Mouse (Mus musculus) heart, embryonic 13.5 days (tissue): ENCODE results near the gene Gm10638. TPM values are rescaled to one million over a fixed set of nuclear protein-coding genes. Genes with fewer than 3 reads are reported as not detected.
A peak's percentile ranks its signal among the peaks of the same experiment; 100 is the strongest.

Source experiments
- ATAC-seq: fragments of 200-750 bp; cut with Nextera tagmentation; 2 replicates; pipeline ENCODE4 v1.8.0; 2017; ENCODE audit warnings: moderate TSS enrichment; ENCODE audit not compliant: insufficient number of reproducible peaks, low FRiP score, low TSS enrichment; ENCODE audit errors: extremely low read depth
- H3K27ac ChIP-seq: fragments of 300-500 bp; sonication (generic); replicated peaks from 2 replicates; pipeline ENCODE4 v1.5.1; 2015; ENCODE audit warnings: moderate library complexity, mild to moderate bottlenecking, inconsistent platforms
- H3K27me3 ChIP-seq: fragments of 300-500 bp; sonication (generic); replicated peaks from 2 replicates; pipeline ENCODE4 v1.6.1; 2015; ENCODE audit warnings: mild to moderate bottlenecking, inconsistent platforms
- H3K36me3 ChIP-seq: fragments of 300-500 bp; sonication (generic); 2 replicates; pipeline ENCODE4 v1.6.1; 2015; ENCODE audit warnings: mild to moderate bottlenecking, inconsistent platforms
- H3K4me1 ChIP-seq: fragments of 300-500 bp; sonication (generic); 2 replicates; pipeline ENCODE4 v1.6.1; 2015; ENCODE audit warnings: inconsistent platforms
- H3K4me2 ChIP-seq: fragments of 300-500 bp; sonication (generic); 2 replicates; pipeline ENCODE4 v1.6.1; 2015; ENCODE audit warnings: inconsistent platforms, mild to moderate bottlenecking, moderate library complexity
- H3K4me3 ChIP-seq: fragments of 300-500 bp; sonication (generic); 2 replicates; pipeline ENCODE4 v1.5.1; 2015; ENCODE audit warnings: moderate library complexity, mild to moderate bottlenecking, inconsistent platforms
- H3K9ac ChIP-seq: fragments of 300-500 bp; sonication (generic); 2 replicates; pipeline ENCODE4 v1.6.1; 2015; ENCODE audit warnings: inconsistent platforms, mild to moderate bottlenecking, moderate library complexity
- H3K9me3 ChIP-seq: fragments of 300-500 bp; sonication (generic); 2 replicates; pipeline ENCODE4 v1.6.1; 2016; ENCODE audit warnings: inconsistent platforms
- WGBS: fragments of 180-500 bp; shearing (Covaris S2); methylation state at CpG from one replicate; pipeline ENCODE4 v1.1.7; 2015; ENCODE audit warnings: mixed read lengths; 5-methylcytosine and 5-hydroxymethylcytosine counted together
- polyA plus RNA-seq: library from polyadenylated mRNA; unstranded; fragments of >200 nt; fragmentation: Nextera tagmentation; extraction: Ambion mirVana; gene quantifications from 2 replicates; pipeline ENCODE4 v1.2.1, GENCODE M21; 2015

Gene Gm10638
- polyA plus RNA-seq, 1 experiment from 2014 or later = 3.3 TPM

DNA sequence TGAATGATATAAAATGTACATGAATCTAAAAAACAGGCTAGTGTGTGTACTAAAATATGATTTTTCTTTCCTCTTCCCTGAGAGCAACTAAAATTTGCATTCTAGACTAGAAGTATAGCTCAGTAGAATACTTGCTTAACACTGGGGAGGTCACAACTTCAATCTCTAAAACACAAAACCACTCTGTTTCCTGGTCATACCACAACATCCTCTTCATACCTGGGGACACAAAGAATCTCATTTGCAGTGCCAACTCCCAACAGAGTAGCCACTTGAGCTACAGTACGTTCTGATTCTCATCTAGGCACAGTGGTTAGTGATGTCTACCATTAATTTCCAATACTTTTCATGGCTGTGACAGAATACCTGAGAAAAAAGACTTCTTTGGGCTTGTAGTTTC is 26.1 kb upstream of the Gm10638 start:
- Histone ChIP-seq H3K9ac (no peak overlapping the region), H3K27me3 (no peaks in the 10 kb centered on the region), H3K4me2 (no peak overlapping the region), H3K4me1 (no peaks in the 10 kb centered on the region), H3K4me3 (no peak overlapping the region), H3K27ac (no peak overlapping the region), H3K9me3 (no peaks in the 10 kb centered on the region), H3K36me3 (peaks cover 74% of the 10 kb centered on the region)
- no peak for ATAC-seq
- 86% methylated on average over 1 of the region's 1 CpGs for WGBS

- no peak overlapping the region for H3K4me3 ChIP-seq
- no peak overlapping the region for H3K9ac ChIP-seq
- no peak overlapping the region for H3K4me2 ChIP-seq
- H3K27ac ChIP-seq = no peak overlapping the region
- no peaks in the 10 kb centered on the region for H3K4me1 ChIP-seq
- ATAC-seq = no peak
- no peaks in the 10 kb centered on the region for H3K9me3 ChIP-seq
- H3K27me3 ChIP-seq = no peaks in the 10 kb centered on the region
- peaks cover 66% of the 10 kb centered on the region for H3K36me3 ChIP-seq
- 92% methylated on average over 6 of the region's 6 CpGs for WGBS
Measured at GRCm38 (mm10) chr8:86720756-86721459, 24.6 kb upstream of the Gm10638 start.

DNA sequence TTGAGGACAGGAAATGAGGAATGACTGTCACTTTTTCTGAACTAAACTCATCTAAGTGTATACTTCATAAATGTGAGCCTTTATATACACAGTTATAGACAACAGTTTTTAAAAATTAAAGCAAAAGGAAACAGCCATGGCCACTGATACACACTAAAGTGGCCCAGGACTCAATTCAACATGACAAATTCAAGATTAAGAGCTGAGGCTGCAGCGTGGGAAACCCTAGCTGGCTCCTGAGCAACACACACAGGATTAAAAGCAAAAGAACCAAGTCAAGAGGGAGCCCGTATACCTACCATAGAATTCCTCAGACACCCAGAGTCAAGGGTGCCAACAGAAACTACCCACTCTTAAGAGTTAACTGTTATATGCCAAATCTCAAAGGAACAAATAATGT is 24.0 kb upstream of the Gm10638 start:
- Histone ChIP-seq H3K27me3 (no peaks in the 10 kb centered on the region), H3K4me1 (no peaks in the 10 kb centered on the region), H3K9ac (no peak overlapping the region), H3K36me3 (peaks cover 61% of the 10 kb centered on the region), H3K4me3 (no peak overlapping the region), H3K27ac (no peak overlapping the region), H3K9me3 (no peaks in the 10 kb centered on the region), H3K4me2 (no peak overlapping the region)
- ATAC-seq = no peak
- WGBS = 75% methylated on average over 2 of the region's 2 CpGs

DNA sequence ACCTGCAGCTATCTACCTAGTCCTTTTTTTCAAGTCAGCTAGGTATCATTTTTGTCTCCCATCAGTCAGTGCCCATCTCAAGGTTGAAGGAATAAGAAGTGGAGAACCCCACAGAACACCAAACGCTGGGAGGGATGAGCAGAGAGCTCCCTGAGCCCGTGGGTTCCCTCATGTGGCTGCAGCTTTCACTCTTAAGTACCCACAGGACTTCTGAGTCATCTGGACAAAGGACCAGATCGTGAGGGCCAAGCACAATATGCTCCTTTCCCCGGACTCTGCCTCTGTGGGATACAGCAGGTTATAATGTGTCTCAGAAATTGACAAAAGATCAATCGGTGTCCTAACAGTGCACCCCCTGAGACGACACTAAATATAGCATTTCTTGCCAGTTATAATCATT is 18.5 kb upstream of the Gm10638 start:
- Histone ChIP-seq H3K4me2 (no peak overlapping the region), H3K9ac (no peak overlapping the region), H3K4me3 (no peak overlapping the region), H3K4me1 (peaks cover 41% of the 10 kb centered on the region), H3K36me3 (peaks cover 24% of the 10 kb centered on the region), H3K27ac (no peak overlapping the region), H3K9me3 (no peaks in the 10 kb centered on the region), H3K27me3 (no peaks in the 10 kb centered on the region)
- 79% methylated on average over 6 of the region's 6 CpGs for WGBS
- ATAC-seq = no peak

DNA sequence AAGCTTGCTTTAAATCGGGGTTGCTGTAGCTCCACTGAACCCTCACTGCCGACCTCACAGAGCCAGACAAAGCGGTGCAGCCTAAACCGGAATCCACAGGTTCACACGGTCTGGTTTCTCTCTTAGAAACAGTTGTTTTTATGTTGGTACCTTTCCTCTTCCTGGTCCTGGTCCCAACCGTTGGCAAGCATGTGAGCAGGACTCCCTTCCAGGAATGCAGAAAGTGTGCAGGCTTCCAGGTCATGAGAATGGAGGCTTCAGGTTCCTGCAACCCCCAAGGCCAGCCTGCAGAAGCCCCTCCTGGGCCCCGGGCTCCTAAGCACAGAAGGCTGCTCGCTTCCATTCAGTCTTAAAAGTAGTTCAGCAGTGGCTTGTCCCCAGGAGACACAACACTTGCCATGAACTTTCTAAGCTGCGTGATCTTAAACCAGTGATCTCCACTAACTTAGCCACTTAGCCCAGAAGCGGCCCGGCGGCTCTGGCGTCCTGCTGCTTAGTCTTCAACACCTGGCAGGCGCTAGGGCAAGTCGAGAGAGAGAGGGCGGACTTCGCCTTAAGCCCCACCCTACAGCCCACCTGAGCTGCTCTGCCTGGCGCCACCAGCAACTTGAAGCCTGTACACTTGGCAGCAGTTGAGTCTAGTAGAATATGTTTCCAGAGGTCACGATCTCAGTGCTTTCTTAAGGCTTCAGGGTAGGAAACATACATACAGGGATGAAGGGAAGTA is 17.1 kb upstream of the Gm10638 start:
- no peaks in the 10 kb centered on the region for H3K9me3 ChIP-seq
- WGBS = 54% methylated on average over 19 of the region's 19 CpGs
- H3K4me3 ChIP-seq = no peak overlapping the region
- H3K36me3 ChIP-seq = peaks cover 12% of the 10 kb centered on the region
- ATAC-seq = no peak
- H3K4me2 ChIP-seq = no peak overlapping the region
- H3K4me1 ChIP-seq = peaks cover 41% of the 10 kb centered on the region
- no peaks in the 10 kb centered on the region for H3K27me3 ChIP-seq
- no peak overlapping the region for H3K9ac ChIP-seq
- H3K27ac ChIP-seq = peak overlapping the region; percentile 33; the same call in 1 of the 2 replicates

DNA sequence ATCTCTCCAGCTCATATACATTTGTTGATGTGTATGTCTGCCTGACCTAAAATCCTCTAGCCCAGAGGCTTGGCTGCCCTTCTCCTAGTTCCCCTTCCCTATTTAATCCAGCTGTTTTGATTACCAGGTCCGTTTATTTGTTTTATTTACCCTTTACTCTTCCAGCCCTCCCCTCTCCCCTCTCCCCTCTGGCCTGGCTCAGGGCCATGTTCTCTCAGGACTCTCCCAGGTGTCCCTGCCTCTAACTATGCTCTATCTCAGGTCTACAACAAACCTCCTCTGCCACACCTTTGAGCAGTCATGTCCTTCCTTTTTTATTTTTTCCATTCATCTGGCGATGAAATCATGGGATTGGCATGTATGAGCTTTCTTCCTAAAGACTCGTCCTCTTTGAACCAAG is 15.2 kb upstream of the Gm10638 start:
- Histone ChIP-seq H3K4me2 (no peak overlapping the region), H3K4me1 (peaks cover 58% of the 10 kb centered on the region), H3K4me3 (no peak overlapping the region), H3K9ac (no peak overlapping the region), H3K27me3 (no peaks in the 10 kb centered on the region), H3K36me3 (peaks cover 7% of the 10 kb centered on the region), H3K9me3 (no peaks in the 10 kb centered on the region), H3K27ac (no peak overlapping the region)
- 37% methylated on average over 3 of the region's 3 CpGs for WGBS
- no peak for ATAC-seq

- no peak for ATAC-seq
- peaks cover 5% of the 10 kb centered on the region; the same call in 1 of the 2 replicates for H3K36me3 ChIP-seq
- no peak overlapping the region for H3K4me2 ChIP-seq
- H3K4me3 ChIP-seq = no peak overlapping the region
- 89% methylated on average over 1 of the region's 1 CpGs for WGBS
- H3K27me3 ChIP-seq = no peaks in the 10 kb centered on the region
- no peak overlapping the region for H3K27ac ChIP-seq
- no peaks in the 10 kb centered on the region for H3K9me3 ChIP-seq
- peaks cover 63% of the 10 kb centered on the region for H3K4me1 ChIP-seq
- no peak overlapping the region for H3K9ac ChIP-seq
Measured at GRCm38 (mm10) chr8:86730860-86731259, 14.6 kb upstream of the Gm10638 start.

DNA sequence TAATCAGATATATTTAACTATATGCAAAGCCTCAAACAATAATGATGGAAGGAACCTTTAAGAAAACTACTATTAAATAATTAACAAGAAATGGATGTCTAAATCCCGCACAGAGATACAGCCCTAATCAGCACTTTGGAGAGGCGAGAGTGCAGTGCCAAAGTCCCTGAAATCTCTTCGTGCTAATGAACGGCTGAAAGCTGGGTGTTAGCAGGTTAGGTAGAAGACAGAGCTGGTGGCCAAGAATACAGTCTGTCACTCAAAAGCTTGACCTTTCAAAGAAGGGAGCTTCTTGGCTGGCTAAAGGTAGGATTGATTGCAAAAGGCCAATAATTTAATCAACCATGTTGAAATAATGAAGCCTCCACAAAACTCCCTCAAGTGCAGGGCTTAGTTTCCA is 11.3 kb upstream of the Gm10638 start:
- 46% methylated on average over 4 of the region's 4 CpGs for WGBS
- Histone ChIP-seq H3K4me3 (no peak overlapping the region), H3K27ac (0 out of 2 replicates have a peak overlapping the region, but pooled peaks have one; percentile 1), H3K27me3 (no peaks in the 10 kb centered on the region), H3K9me3 (no peaks in the 10 kb centered on the region), H3K4me2 (no peak overlapping the region), H3K4me1 (peaks cover 68% of the 10 kb centered on the region), H3K36me3 (no peaks in the 10 kb centered on the region), H3K9ac (no peak overlapping the region)
- ATAC-seq = no peak

DNA sequence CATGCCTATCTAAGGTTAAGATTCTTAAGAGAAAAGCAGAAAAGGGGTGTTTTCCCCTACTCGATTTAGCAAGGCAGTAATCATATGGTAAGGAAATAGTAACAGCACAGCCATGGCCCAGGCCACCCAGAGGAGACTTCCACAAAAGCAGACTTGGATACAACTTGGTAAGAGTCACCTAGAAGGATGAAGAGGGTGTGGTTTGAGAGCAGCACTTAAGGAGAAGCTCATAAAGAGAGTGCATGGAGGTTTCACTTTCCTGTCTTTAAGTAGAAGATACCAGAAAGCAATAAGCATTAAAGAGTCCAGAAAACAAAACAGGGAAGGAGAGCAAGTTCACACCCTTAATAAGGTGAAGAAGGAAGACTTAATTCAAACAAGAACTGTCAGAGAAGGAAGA is 10.5 kb upstream of the Gm10638 start:
- H3K4me1 ChIP-seq = peaks cover 64% of the 10 kb centered on the region
- no peaks in the 10 kb centered on the region for H3K9me3 ChIP-seq
- 66% methylated on average over 1 of the region's 1 CpGs for WGBS
- no peaks in the 10 kb centered on the region for H3K36me3 ChIP-seq
- peak overlapping the region; percentile 62 for H3K27ac ChIP-seq
- no peak overlapping the region for H3K4me2 ChIP-seq
- no peak overlapping the region for H3K4me3 ChIP-seq
- no peaks in the 10 kb centered on the region for H3K27me3 ChIP-seq
- no peak overlapping the region for H3K9ac ChIP-seq
- ATAC-seq = no peak

DNA sequence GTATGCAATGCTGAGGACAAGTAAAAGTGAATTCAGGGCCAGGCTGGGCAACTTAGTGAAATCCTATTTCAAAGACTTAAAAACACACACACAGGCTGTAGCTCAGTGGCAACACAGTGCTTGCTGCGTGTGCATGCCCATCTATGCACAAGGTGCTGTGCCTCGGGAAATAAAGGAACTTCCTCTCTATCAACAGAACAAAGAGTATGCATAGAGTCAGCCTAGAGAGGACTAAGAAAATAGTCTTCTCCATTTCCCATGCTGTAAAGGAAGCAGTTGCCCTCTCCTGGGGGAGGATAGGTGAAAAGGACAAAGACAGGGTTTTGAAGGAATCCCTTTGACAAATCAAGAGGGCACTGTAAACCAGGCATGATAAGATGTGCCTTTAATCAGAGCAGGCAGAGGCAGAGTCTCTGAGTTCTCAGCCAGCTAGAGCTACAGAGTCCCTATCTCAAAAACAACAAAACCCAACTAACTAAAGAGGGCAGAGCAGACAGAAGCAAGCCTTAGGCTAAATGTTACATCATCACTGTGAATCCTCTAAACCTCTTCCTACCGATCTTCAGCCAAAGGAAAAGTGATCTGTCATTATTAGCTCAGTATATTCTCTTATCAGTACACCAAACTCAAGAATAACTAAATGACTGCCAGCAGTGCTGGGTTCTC is 9.9 kb upstream of the Gm10638 start:
- no peak overlapping the region for H3K4me3 ChIP-seq
- H3K9ac ChIP-seq = peak overlapping the region; percentile 14
- WGBS = 19% methylated on average over 3 of the region's 3 CpGs
- H3K4me1 ChIP-seq = peaks cover 61% of the 10 kb centered on the region
- no peaks in the 10 kb centered on the region for H3K36me3 ChIP-seq
- no peak; the same call in 1 of the 2 replicates for ATAC-seq
- 0 out of 2 replicates have a peak overlapping the region, but pooled peaks have one; percentile 9 for H3K4me2 ChIP-seq
- H3K9me3 ChIP-seq = no peaks in the 10 kb centered on the region
- H3K27ac ChIP-seq = peak overlapping the region; percentile 62
- no peaks in the 10 kb centered on the region for H3K27me3 ChIP-seq

GRCm38 (mm10) chr8:86740899-86741298 is 4.6 kb upstream of the Gm10638 start:
- Histone ChIP-seq H3K4me2 (no peak overlapping the region), H3K4me3 (no peak overlapping the region), H3K4me1 (peaks cover 65% of the 10 kb centered on the region), H3K36me3 (no peaks in the 10 kb centered on the region), H3K9ac (no peak overlapping the region), H3K9me3 (no peaks in the 10 kb centered on the region), H3K27me3 (no peaks in the 10 kb centered on the region), H3K27ac (no peak overlapping the region)
- no peak for ATAC-seq
